Mouse (Mus musculus): Measurements from ENCODE around the gene Taf8.

- TF ChIP-seq CHD2 (IDR thresholded peaks at IDR 0.05; ENCODE audit: low read depth, low read length) = no peak
- TF ChIP-seq MAFK (IDR thresholded peaks at IDR 0.05; ENCODE audit: insufficient read depth, low read depth, low read length) = no peak
- TF ChIP-seq ZC3H11A (IDR thresholded peaks at IDR 0.05; ENCODE audit: borderline replicate concordance, low read depth, low read length) = no peak
- no peak for TF ChIP-seq ZNF384 (IDR thresholded peaks at IDR 0.05; ENCODE audit: low read depth, low read length)
- no peak for TF ChIP-seq HCFC1 (IDR thresholded peaks at IDR 0.05; ENCODE audit: borderline replicate concordance, insufficient read depth, low read length)
Observed at GRCm38 (mm10) chr17:47533691-47534090, 31.6 kb upstream of the Taf8 start.

All from ES-E14 (cell line).